Mouse (Mus musculus) cerebellum, adult 2 months (tissue): ENCODE measurements at regions not wholly inside any gene's neighbourhood (a gene's known extent, or its start where the extent isn't known, plus 50 kb on each side); places are given as distances from the start of the nearest gene placed in this dataset.

Source experiments
- CTCF ChIP-seq: fragments of 200-500 bp; IDR thresholded peaks from 2 replicates; pipeline ENCODE4 v1.5.1; 2011; ENCODE audit warnings: low read depth, mild to moderate bottlenecking, control low read depth, low read length, moderate library complexity, borderline replicate concordance; ENCODE audit not compliant: insufficient read depth
- POLR2A ChIP-seq: fragments of 200-500 bp; IDR thresholded peaks from 2 replicates; pipeline ENCODE4 v1.6.1; 2011; ENCODE audit warnings: low read length, control low read depth, borderline replicate concordance; ENCODE audit not compliant: insufficient read depth

DNA sequence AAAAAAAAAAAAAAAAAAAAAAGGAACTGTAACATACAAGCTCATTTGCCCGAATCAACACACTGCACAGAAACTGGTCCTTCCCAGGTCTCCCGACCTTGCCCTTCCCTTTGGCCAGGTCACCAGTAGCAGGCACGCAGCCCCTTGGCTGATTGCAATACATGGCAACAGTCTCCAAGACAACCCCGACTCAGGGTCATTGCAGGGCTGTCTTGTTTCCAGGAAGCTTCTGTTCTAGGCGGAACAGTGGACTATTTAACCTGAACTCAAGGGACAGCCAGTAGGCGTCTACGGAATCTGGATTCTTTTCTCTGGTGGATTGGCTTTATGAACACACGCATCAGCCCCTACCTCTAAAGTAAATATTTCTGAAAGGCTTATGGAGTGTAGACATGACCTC is 153.5 kb upstream of the Phactr1 start:
- TF ChIP-seq CTCF (no peak), POLR2A (no peak)
